Mouse (Mus musculus): ENCODE results near the gene Elovl5. TPM values are rescaled to one million over a fixed set of nuclear protein-coding genes. Genes with fewer than 3 reads are reported as not detected.

Gene Elovl5
- total RNA-seq, 2 experiments from 2014 or later: 37.3 to 39.0 TPM

DNA sequence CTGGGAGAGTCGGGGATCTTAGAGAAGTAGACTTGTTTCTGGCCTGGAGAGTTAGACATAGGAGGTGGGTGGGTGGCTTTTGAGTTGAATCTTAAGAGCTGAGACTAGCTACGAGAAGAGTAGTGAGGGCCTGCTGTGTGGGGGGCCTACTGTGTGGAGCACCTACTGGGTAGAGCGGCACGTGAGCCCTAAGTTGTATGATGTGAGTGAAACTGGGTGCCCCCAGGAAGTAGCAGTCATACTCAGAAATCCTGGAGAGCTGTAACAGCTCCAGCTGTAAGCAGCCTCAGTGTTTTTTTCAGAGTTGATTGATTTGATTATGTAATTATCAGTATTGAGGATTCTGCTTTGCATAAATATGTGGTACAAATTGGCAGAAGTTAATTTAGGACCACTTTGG is 11.6 kb downstream of the Elovl5 start:
- DNase-seq: no peak

DNA sequence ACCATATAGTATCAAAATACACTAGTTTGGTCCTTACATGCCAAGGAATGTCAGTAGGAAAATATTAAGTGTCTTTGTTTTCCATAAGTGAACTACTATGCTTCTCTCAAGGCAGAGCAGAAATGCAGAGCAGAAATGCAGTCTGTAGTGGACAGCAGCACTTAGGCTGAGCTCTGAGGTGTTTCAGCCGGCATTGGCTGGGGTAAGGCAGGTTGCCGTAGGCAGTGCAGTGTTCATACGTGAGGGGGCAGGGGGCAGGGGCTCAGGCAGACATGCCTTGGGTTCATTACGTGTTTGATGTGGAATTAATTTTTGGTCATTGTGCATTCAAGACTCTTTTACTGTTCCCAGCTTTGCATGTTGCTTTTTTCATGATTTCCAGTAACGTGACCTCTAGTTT is 12.1 kb downstream of the Elovl5 start:
- DNase-seq: no peak

DNA sequence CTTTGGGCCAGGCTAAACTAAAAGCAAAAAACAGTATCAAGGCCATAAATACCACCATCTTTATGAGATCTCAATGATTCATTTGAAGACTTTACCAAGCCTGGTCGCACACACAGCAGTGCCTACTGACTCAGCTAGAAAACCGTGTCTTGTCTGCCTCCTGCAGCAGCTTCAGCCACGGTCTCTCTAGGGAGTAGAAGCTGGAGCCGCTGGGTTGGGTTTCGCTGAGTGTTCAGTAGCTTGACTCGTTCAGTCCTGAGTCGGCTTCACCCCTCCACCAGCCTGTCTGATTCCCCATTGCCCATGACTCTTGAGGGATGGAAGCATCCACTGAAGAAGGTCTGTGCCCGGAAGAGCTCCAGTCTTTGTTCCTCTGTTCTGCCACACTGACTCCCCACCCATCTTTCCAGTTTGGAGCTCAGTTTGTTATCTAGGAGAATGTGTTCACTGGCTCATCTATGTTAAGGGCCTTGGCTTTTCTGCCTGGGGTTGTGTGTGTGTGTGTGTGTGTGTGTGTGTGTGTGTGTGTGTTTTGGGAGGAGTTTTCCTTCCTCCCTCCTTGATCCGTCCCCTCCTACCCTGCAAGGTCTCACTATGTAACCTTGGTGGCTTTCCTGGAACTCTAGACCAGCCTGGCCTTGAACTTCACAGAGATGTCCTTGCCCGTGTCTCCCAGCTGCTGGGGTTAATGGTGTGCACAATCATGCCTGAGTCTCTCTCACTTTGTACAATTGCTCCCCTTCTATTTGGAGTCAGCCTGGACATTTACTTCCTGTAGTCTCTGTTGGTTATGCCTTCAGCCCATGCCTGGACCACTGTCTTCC is 13.1 kb downstream of the Elovl5 start:
- no peak for DNase-seq

DNA sequence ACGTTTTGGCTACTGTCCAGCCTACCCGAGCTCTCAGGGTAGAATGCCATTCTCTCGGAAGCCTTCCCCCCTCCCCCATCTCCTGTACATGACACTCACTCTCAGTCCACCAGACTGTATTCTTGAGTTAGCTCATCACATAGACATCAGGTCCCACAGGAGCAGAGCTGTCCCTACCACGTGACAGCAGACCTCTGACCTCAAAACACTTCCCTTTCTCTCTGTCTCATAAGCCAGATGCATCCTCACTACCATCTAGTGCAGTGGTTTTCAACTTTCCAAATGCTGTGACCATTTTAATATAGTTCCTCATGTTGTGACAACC is 13.7 kb downstream of the Elovl5 start:
- DNase-seq: peak in 1 of 2 experiments; percentile 42

GRCm38 (mm10) chr9:77931740-77932139 is 14.6 kb downstream of the Elovl5 start:
- DNase-seq: no peak

- no peak for DNase-seq
Measured at GRCm38 (mm10) chr9:77935818-77936611, 18.9 kb downstream of the Elovl5 start.

DNA sequence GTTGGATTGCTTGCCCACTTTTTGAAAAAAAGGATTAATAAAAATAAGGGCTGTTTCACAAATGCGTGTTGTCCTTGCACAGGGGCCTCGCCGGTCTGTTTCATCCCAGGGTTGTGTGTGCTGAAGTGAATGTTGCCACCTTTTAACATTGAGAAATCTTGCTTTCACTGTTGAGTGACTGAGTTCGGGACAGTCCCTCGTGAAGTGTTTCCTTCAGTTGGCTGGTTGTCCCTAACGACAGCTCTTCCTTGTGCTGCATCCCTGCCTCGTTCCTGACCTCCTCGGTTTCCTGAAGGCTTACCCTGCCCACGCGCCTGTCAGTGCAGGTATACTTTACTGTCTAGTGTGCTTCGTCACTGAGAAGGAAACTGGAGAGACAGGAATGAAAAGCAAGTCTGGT is 20.7 kb downstream of the Elovl5 start:
- DNase-seq: no peak

- DNase-seq: peak; percentile 73 to 78
Measured at GRCm38 (mm10) chr9:77938761-77939553, 21.8 kb downstream of the Elovl5 start.

- no peak for DNase-seq
Measured at GRCm38 (mm10) chr9:77939554-77939920, 22.4 kb downstream of the Elovl5 start.

DNA sequence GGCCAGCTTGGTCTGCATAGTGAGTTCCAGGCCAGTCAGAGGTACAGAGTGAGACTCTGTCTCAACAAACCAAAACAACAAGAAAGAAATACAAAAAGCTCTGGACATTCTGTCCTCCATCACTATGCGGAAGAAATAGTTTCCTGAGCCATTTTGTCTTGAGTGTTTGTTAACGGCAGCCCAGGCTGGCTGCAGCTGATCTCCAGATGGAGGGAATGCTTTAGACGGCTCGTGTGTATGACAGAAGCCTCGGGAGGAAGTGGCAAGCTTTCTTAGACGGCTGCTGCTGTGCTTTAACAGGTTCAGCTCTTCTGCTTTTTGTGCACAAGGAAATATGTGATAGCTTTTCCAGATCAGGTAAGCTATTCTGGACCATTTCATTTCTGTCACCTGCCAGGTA is 23.9 kb downstream of the Elovl5 start:
- DNase-seq: no peak

DNA sequence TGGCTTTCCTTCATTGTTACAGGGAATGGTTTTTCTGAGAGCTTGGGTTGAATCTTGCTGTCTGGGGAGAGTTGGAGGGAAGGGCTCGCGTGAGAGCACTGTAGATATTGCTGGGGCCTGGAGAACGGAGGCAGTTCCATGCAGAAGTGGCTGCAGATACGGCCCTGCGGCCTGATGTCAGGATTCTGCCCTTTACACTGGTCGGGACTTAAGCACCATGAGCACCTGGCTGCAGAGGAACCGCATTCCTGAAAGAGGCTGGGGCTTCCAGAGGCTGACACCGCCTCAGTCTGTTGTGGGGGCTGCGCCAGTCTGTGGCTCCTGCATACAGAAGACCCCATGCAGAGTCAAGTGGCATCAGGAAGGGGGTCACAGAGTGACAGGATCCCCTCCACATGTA is 24.7 kb downstream of the Elovl5 start:
- DNase-seq: no peak

DNA sequence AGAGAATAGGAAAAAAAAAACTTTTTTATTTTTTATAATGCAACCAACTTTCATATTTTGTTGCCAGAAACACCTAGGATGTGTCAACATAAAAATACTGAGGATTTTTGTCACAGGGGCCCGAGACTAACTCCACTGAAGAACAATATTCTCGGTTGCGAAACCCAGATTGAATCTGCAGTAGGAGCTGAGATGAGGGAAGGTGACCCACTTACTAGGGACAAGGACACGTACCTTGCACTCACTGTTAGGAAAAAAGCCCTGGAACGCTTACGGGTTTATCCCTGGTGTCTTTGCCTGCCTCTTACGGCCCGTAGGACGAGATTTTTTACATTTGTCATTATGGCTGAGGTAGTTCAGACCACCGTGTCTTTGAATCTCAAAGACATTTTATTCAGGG is 25.2 kb downstream of the Elovl5 start:
- DNase-seq: no peak

DNA sequence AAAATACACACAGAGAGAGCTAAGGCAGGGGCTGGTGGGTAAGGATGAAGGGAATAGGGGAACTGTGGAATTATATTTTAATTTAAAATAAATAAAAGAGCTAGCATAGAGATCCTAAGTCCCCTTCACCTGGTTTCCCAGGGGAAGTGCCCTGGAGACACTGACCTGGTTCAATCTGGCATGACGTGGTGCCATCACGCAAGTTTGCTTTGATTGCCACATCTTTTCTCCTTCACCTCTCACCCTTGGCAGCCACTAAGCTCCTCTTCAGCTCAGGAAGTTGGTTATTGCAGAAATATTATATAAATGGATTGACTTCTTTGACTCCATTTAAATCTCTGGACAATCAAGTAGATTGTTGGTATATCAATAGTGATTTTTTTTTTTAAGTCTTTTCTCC is 26.2 kb downstream of the Elovl5 start:
- no peak for DNase-seq

DNA sequence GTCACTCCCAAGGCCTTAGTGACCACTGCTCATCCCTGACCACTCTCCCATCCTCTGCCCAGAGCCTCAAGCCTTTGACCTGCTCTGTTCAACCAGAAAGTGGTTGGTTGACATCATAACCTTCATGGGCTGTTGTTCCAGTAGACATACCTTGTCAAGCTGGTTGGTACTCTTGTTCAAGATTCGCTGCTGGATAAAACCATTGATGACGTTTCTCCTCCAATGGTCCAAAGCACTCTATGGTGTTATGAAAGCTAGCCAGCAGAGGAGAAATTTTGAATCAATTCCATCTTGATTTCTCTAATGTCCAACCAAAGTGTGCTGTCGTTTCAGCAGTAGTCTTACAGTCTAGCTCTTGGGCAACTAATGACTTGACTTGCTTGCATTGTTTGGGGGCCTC is 27.0 kb downstream of the Elovl5 start:
- no peak for DNase-seq

GRCm38 (mm10) chr9:77945792-77946666 is 28.9 kb downstream of the Elovl5 start:
- DNase-seq: no peak

DNA sequence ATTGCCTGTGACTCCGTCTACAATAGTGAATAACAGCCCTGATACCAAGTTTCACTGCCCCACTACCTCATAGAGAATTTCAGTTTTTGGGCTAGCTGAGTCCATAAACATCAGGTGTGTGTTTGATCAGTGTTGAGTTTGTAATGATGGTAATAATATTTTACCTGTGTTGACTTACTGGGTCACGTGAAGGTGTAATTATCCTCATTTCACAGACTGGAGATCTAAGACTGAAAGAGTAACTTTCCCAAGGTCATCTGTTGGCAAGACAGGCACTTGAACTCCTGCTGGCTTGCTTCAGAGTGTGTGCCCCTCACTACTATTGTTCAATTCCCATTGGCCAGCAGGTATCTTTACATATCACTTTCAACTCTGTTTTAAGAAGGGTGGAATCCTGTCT is 31.1 kb downstream of the Elovl5 start:
- DNase-seq: no peak

DNA sequence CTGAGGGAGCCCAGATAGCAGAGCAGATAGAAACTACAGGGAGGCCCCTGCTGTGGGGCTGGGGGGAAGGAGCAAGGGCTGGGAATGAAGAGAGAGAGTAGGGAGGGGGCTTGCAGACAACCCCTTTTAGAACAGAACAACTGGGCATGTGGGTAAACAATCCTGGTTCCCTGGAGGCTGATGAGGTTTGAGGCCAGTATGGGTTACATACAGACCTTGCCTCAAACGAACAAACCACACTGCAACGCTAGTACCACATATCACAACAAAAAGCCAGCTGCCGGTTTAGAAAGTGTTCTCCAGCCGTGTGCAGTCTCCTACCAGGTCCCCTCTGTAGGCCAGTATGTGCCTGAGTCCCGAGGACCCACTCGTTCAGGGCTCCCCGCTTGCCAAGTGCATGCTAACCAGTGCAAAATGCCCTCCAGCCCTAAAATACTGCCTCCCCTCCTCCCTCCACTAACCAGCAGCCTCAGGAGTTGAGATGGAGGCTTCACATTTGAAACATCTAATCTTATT is 32.6 kb downstream of the Elovl5 start:
- DNase-seq: no peak

DNA sequence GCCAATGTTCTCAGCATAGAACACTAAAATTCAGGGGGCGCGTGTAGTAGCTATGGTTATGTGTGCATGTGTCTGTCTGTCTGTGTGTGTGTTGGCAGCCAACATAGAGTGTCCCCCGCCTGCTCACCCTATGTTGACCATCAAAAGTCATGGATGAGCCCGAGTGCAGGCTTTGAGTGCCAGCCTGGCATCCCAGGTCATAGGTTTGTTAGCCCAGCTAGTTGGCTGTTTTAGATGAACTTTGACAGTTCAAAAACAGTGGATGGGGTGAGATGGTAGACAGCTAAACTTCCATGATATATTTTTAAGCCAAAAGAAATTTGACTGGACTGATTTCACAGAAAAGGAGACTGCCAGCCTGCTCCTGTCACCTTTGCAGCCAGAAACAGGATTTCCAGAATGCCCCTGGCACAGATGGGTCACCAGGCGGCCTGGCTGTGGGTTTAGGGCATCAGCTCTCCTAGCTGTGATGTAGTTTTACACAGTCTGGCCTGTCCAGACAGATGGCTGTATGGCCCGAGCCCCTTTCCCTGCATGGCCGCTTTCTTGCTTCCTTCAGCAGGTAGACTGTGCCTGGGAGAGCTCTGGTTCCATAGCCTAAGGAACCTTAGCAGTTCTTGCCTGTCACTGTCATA is 33.8 kb downstream of the Elovl5 start:
- DNase-seq: no peak

- DNase-seq: no peak
Measured at GRCm38 (mm10) chr9:77951971-77952370, 34.8 kb downstream of the Elovl5 start.

DNA sequence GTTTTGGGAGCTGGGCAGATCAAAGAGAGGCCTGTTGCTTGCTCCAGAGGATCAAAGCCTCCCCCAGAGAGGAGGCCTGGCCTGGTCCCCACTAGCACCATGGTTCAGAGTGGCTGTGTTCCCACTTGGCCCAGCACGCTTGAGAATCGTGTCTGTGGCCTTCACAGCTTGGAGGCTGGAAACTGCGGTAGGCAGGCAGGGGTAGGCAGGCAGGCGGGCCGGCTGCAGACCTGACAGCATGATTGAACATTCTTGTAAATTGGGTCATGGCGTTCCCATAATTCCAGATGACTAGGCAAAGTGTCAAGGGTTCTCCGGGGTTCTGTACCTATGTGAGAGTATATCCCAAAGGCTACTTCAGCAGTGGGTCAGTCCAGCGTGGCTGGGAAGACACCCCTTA is 35.9 kb downstream of the Elovl5 start:
- DNase-seq: no peak

DNA sequence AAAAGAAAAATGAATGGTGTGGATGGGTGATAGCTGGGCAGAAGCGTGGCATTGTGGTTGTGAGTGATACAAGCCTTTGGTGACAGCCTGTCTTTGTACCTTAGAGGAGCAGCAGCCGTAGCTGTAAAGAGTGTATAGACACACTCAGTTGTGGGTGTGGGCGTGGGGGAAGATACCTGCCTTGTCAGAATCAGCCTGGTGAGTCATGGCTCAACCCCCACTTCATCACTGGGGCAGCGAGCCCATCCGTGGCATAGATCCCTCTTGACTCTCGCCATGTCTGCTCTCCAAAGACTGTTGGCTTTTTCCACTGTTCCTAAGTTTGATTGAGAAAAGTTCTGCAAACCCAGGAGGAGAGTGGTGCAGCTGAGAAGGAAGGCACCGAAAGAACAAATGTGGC is 37.3 kb downstream of the Elovl5 start:
- DNase-seq: no peak
